Mouse (Mus musculus) E14TG2a.4 (cell line): ENCODE data around the gene Shisa5.

Source experiments
- H3K27me3 ChIP-seq: 2 replicates; pipeline ENCODE4 v1.6.1; 2014; ENCODE audit warnings: low read length, control low read depth; ENCODE audit not compliant: insufficient read depth
- H3K36me3 ChIP-seq: 2 replicates; pipeline ENCODE4 v1.6.1; 2014; ENCODE audit warnings: low read length, control low read depth; ENCODE audit not compliant: insufficient read depth
- H3K4me1 ChIP-seq: replicated peaks from 2 replicates; pipeline ENCODE4 v1.6.1; 2014; ENCODE audit warnings: low read depth, low read length, control low read depth
- H3K4me3 ChIP-seq: replicated peaks from 2 replicates; pipeline ENCODE4 v1.5.1; 2014; ENCODE audit warnings: mild to moderate bottlenecking, low read length
- H3K9me3 ChIP-seq: 2 replicates; pipeline ENCODE4 v1.6.1; 2014; ENCODE audit warnings: low read length, control low read depth
- CTCF ChIP-seq: conservative IDR thresholded peaks from 2 replicates; pipeline ENCODE4 v1.5.1; 2014; ENCODE audit warnings: low read length
- NANOG ChIP-seq: IDR thresholded peaks from 2 replicates; pipeline ENCODE4 v1.6.1; 2014; ENCODE audit warnings: borderline replicate concordance, low read length, mixed read lengths
- POU5F1 ChIP-seq: IDR thresholded peaks from 2 replicates; pipeline ENCODE4 v1.6.1; 2014; ENCODE audit warnings: low read length, borderline replicate concordance

Shisa5 gene

GRCm38 (mm10) chr9:109031686-109032085, 6.7 kb upstream of the Shisa5 start:
- TF ChIP-seq NANOG (no peak), POU5F1 (no peak), CTCF (no peak)
- H3K9me3 ChIP-seq: no peaks in the 10 kb centered on the region

GRCm38 (mm10) chr9:109032435-109032834, 5.9 kb upstream of the Shisa5 start:
- Histone ChIP-seq H3K9me3 (no peaks in the 10 kb centered on the region), H3K4me3 (no peak overlapping the region), H3K36me3 (peaks cover 6% of the 10 kb centered on the region; the same call in 1 of the 2 replicates), H3K4me1 (peaks cover 37% of the 10 kb centered on the region), H3K27me3 (no peaks in the 10 kb centered on the region)
- TF ChIP-seq NANOG: no peak
- no peak for TF ChIP-seq POU5F1
- TF ChIP-seq CTCF: no peak

More at GRCm38 (mm10) chr9:109031686-109032085, 6.7 kb upstream of the Shisa5 start:
- Histone ChIP-seq H3K4me1 (peaks cover 37% of the 10 kb centered on the region), H3K27me3 (no peaks in the 10 kb centered on the region), H3K36me3 (peaks cover 6% of the 10 kb centered on the region; the same call in 1 of the 2 replicates), H3K4me3 (no peak overlapping the region)

GRCm38 (mm10) chr9:109038901-109039364, 568 bp downstream of the Shisa5 start:
- H3K36me3 ChIP-seq: peaks cover 9% of the 10 kb centered on the region; the same call in 1 of the 2 replicates
- TF ChIP-seq CTCF: no peak
- no peak for TF ChIP-seq NANOG
- no peak for TF ChIP-seq POU5F1
- H3K4me1 ChIP-seq: peaks cover 36% of the 10 kb centered on the region
- H3K27me3 ChIP-seq: no peaks in the 10 kb centered on the region
- no peaks in the 10 kb centered on the region for H3K9me3 ChIP-seq
- H3K4me3 ChIP-seq: peak overlapping the region; percentile 86

DNA sequence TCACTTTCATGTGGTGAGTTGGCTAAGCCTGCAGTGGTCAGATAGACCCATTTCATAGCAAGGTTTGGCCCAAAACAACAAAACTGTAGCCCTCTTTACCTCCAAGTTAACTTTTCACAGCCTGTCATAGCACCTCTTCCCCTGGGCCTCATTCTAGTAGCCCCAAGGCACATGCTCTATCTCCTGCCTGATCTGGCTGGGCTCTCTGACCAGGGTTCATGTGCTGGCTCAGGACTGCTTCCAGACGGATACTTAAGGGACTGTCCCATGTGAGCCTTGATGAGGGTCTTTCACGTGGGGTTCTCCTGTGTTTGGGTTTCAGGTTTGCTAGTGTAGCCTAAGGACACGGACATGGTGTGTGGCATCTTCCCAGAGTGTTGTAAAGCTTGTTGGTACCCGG, 1.3 kb downstream of the Shisa5 start:
- Histone ChIP-seq H3K4me3 (peak overlapping the region; percentile 86), H3K36me3 (peaks cover 9% of the 10 kb centered on the region; the same call in 1 of the 2 replicates), H3K27me3 (no peaks in the 10 kb centered on the region), H3K4me1 (peaks cover 36% of the 10 kb centered on the region), H3K9me3 (no peaks in the 10 kb centered on the region)
- TF ChIP-seq NANOG (no peak), POU5F1 (no peak), CTCF (no peak)

GRCm38 (mm10) chr9:109040216-109040615, 1.9 kb downstream of the Shisa5 start:
- Histone ChIP-seq H3K4me1 (peaks cover 36% of the 10 kb centered on the region), H3K36me3 (peaks cover 9% of the 10 kb centered on the region; the same call in 1 of the 2 replicates), H3K4me3 (no peak overlapping the region), H3K27me3 (no peaks in the 10 kb centered on the region), H3K9me3 (no peaks in the 10 kb centered on the region)
- TF ChIP-seq NANOG: no peak
- no peak for TF ChIP-seq POU5F1
- no peak for TF ChIP-seq CTCF

GRCm38 (mm10) chr9:109040906-109041305, 2.5 kb downstream of the Shisa5 start:
- no peaks in the 10 kb centered on the region for H3K9me3 ChIP-seq
- H3K27me3 ChIP-seq: no peaks in the 10 kb centered on the region
- no peak for TF ChIP-seq CTCF
- no peak for TF ChIP-seq POU5F1
- no peak for TF ChIP-seq NANOG
- no peak overlapping the region for H3K4me3 ChIP-seq
- peaks cover 9% of the 10 kb centered on the region; the same call in 1 of the 2 replicates for H3K36me3 ChIP-seq
- peaks cover 36% of the 10 kb centered on the region for H3K4me1 ChIP-seq

GRCm38 (mm10) chr9:109041351-109041750, 3.0 kb downstream of the Shisa5 start:
- Histone ChIP-seq H3K4me1 (peaks cover 36% of the 10 kb centered on the region), H3K36me3 (peaks cover 9% of the 10 kb centered on the region; the same call in 1 of the 2 replicates), H3K9me3 (no peaks in the 10 kb centered on the region), H3K4me3 (no peak overlapping the region), H3K27me3 (no peaks in the 10 kb centered on the region)
- TF ChIP-seq POU5F1: no peak
- no peak for TF ChIP-seq NANOG
- no peak for TF ChIP-seq CTCF

DNA sequence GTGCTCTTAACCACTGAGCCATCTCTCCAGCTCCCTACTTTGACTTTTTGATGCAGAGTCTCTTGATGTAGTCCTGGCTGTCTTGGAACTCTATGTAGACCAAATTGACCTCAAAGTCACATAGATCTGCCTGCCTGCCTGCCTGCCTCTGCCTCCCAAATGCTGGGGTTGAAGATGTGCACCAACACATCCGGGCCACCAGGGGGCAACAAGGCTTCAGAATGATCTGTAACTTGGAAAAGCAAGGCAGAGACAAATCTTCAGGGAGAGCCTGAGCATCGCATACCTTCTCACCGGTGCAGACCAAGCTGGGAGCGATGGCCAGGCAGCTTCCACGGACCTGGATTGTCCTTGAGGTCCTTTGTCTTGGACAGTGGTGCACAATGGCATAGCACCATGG, 7.9 kb downstream of the Shisa5 start:
- Histone ChIP-seq H3K27me3 (no peaks in the 10 kb centered on the region), H3K4me3 (no peak overlapping the region), H3K9me3 (no peaks in the 10 kb centered on the region), H3K36me3 (peaks cover 10% of the 10 kb centered on the region), H3K4me1 (peaks cover 37% of the 10 kb centered on the region)
- TF ChIP-seq CTCF (peak; percentile 77), POU5F1 (no peak)

DNA sequence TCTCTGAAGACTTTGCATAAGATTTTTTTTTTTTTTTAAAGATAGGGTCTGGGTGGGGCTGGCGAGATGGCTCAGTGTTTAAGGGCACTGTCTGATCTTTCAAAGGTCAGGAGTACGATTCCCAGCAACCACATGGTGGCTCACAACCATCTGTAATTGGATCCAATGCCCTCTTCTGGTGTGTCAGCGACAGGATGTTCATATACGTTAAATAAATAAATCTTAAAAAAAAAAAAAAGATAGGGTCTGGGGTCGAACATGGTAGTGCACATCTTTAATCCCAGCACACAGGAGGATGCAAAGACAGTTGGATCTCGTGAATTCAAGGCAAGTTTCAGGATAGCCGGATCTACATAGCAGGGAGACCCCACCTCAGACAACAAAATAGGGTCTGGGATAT, 11.0 kb downstream of the Shisa5 start:
- no peaks in the 10 kb centered on the region for H3K9me3 ChIP-seq
- TF ChIP-seq POU5F1 (no peak), NANOG (no peak), CTCF (no peak)
- H3K36me3 ChIP-seq: peaks cover 5% of the 10 kb centered on the region
- peak overlapping the region; percentile 79 for H3K4me3 ChIP-seq
- no peaks in the 10 kb centered on the region for H3K27me3 ChIP-seq
- peaks cover 62% of the 10 kb centered on the region for H3K4me1 ChIP-seq
